Mouse (Mus musculus) liver, postnatal 0 days (tissue): ENCODE measurements around the gene Olfr1369-ps1.
A peak's percentile ranks its signal among the peaks of the same experiment; 100 is the strongest.

Experiments used
- CTCF ChIP-seq: sonication (generic); IDR thresholded peaks from 2 replicates; pipeline ENCODE4 v1.5.1; 2016; ENCODE audit warnings: antibody characterized with exemption, low read depth
- EP300 ChIP-seq: IDR thresholded peaks from 2 replicates; pipeline ENCODE4 v1.6.1; 2016; ENCODE audit warnings: antibody characterized with exemption, low read depth, mild to moderate bottlenecking

DNA sequence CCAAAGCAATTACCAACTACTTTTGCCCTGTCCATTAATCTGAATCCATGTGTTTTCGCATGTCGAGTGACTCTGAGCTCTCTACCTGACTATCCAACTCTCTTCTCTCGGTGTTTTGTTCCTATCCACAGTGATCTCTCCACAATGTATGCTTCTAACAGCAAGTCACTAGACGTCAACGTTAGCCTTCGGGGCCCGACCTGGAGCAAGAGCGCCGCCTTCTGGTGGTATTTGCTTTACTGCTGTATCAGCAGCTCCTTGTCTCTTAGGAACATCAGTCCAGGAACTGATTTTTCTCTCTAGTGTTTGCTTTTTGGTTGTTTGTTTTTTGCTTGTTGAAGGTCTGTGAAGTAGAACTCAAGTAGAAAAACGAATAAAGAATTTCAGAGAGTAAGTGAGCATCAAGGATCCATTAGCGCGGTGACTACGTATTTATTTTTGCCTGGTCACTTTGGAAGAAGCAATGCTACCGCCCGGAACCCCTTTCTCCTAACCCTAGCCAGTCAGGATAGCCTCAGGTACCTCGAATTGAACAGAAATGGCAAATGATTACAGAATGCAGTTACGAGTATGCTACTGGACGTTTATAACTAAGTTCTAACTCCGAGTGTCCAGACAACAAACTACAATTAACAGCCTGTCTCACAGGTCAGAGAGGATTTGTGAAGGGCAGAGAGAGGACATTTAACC, 47.6 kb downstream of the Olfr1369-ps1 start:
- TF ChIP-seq CTCF (peak; percentile 89), EP300 (no peak)
